Comparison of ENCODE assay signal across 29 mouse cellular contexts in genomic region chr1:122509580-122509979, GRCm38 (mm10).
A peak's percentile ranks its signal among the peaks of the same experiment; 100 is the strongest.
DNase-seq lines count a peak whose midpoint lies in the region; ATAC-seq and TF ChIP-seq lines count a peak whose summit lies in the region.
"Had no signal": no experiment of that assay in that cellular context is flagged by ENCODE, and none has a peak within 500 bp of the region (broad histone marks: within the 10 kb centered on the region; RNA-seq: fewer than 3 reads in every experiment).

No protein-coding gene starts in this region.

- no peak for TF ChIP-seq CTCF in intestine, postnatal 0 days (IDR thresholded peaks at IDR 0.05; ENCODE audit: low read depth)
- no peak for TF ChIP-seq CTCF in kidney, postnatal 0 days (IDR thresholded peaks at IDR 0.05; ENCODE audit: low read depth)

- H3K36me3 ChIP-seq in intestine, embryonic 15.5 days, result no peaks in the 10 kb centered on the region
- H3K36me3 ChIP-seq in intestine, postnatal 0 days (ENCODE audit: control insufficient read depth, insufficient read depth), result no peaks in the 10 kb centered on the region
- H3K36me3 ChIP-seq in kidney, postnatal 0 days (ENCODE audit: insufficient read depth, low read length), result no peaks in the 10 kb centered on the region
- H3K36me3 ChIP-seq in lung, embryonic 15.5 days, result no peaks in the 10 kb centered on the region
- no peaks in the 10 kb centered on the region for H3K36me3 ChIP-seq in intestine, embryonic 16.5 days (ENCODE audit: control insufficient read depth, insufficient read depth, low read length)
- H3K36me3 ChIP-seq: embryonic facial prominence, embryonic 13.5 days; embryonic facial prominence, embryonic 15.5 days; forebrain, embryonic 10.5 days; forebrain, embryonic 12.5 days; G1E had no signal

- peak; percentile 25 for DNase-seq in kidney, postnatal 0 days (ENCODE audit: low spot score)
- no peak for DNase-seq in kidney, postnatal 14 days
- no peak for DNase-seq in lung, postnatal 4 days
- DNase-seq: adrenal gland, adult 8-10 months; adrenal gland, postnatal 14 days; adrenal gland, postnatal 36 days; B cell, adult 2 months; cerebellum, adult 11 months; cerebellum, adult 18-20 months; cerebellum, adult 8-10 months; cerebellum, adult 9-11 months; cerebellum, postnatal 14 days; cerebellum, postnatal 36 days; embryo, embryonic 11 days had no signal

- no peak overlapping the region for H3K4me3 ChIP-seq in intestine, embryonic 15.5 days (replicated peaks)
- H3K4me3 ChIP-seq in intestine, postnatal 0 days (ENCODE audit: low read depth, low read length), result no peak overlapping the region
- H3K4me3 ChIP-seq in kidney, postnatal 0 days (replicated peaks; ENCODE audit: low read depth, low read length), result no peak overlapping the region
- no peak overlapping the region for H3K4me3 ChIP-seq in lung, embryonic 15.5 days
- no peak overlapping the region for H3K4me3 ChIP-seq in intestine, embryonic 16.5 days (ENCODE audit: low read length)
- H3K4me3 ChIP-seq: embryonic facial prominence, embryonic 13.5 days; embryonic facial prominence, embryonic 15.5 days; erythroblast, embryonic 14.5 days; forebrain, embryonic 10.5 days; forebrain, embryonic 12.5 days had no signal

- no peak overlapping the region for H3K4me2 ChIP-seq in intestine, embryonic 15.5 days (replicated peaks)
- H3K4me2 ChIP-seq in intestine, postnatal 0 days (replicated peaks; ENCODE audit: low read depth), result no peak overlapping the region
- no peak overlapping the region for H3K4me2 ChIP-seq in kidney, postnatal 0 days (ENCODE audit: low read length)
- no peak overlapping the region for H3K4me2 ChIP-seq in lung, embryonic 15.5 days
- no peak overlapping the region for H3K4me2 ChIP-seq in intestine, embryonic 16.5 days (ENCODE audit: low read depth, low read length)
- H3K4me2 ChIP-seq: embryonic facial prominence, embryonic 13.5 days; embryonic facial prominence, embryonic 15.5 days; forebrain, embryonic 12.5 days had no signal

- peak; percentile 31 for ATAC-seq in intestine, embryonic 15.5 days
- ATAC-seq in intestine, postnatal 0 days, result no peak
- no peak for ATAC-seq in kidney, postnatal 0 days (replicated peaks; ENCODE audit: low FRiP score, low read depth)
- ATAC-seq in lung, embryonic 15.5 days (ENCODE audit: borderline replicate concordance, extremely low read depth, low FRiP score, low TSS enrichment), result peak; percentile 19; the same call in 1 of the 2 replicates
- peak; percentile 62 for ATAC-seq in intestine, embryonic 16.5 days
- ATAC-seq: activated CD4-positive, CD25-positive, alpha-beta regulatory T cell, adult 4 months; CD4-positive, CD25-positive, alpha-beta regulatory T cell, adult 4 months; forebrain, embryonic 14.5 days; Patski had no signal

- H3K9me3 ChIP-seq in intestine, embryonic 15.5 days, result no peaks in the 10 kb centered on the region
- no peaks in the 10 kb centered on the region for H3K9me3 ChIP-seq in intestine, postnatal 0 days (ENCODE audit: control insufficient read depth)
- H3K9me3 ChIP-seq in kidney, postnatal 0 days (replicated peaks; ENCODE audit: low read length), result no peaks in the 10 kb centered on the region; the same call in 1 of the 2 replicates
- H3K9me3 ChIP-seq in lung, embryonic 15.5 days, result no peaks in the 10 kb centered on the region
- no peaks in the 10 kb centered on the region; the same call in 1 of the 2 replicates for H3K9me3 ChIP-seq in intestine, embryonic 16.5 days (ENCODE audit: control insufficient read depth, low read length)
- H3K9me3 ChIP-seq: embryonic facial prominence, embryonic 13.5 days; embryonic facial prominence, embryonic 15.5 days; forebrain, embryonic 10.5 days; forebrain, embryonic 12.5 days had no signal

- H3K9ac ChIP-seq in intestine, embryonic 15.5 days, result no peak overlapping the region
- H3K9ac ChIP-seq in intestine, postnatal 0 days (ENCODE audit: low read depth, low read length), result no peak overlapping the region
- H3K9ac ChIP-seq in kidney, postnatal 0 days (ENCODE audit: low read depth, low read length), result no peak overlapping the region
- H3K9ac ChIP-seq in lung, embryonic 15.5 days, result no peak overlapping the region
- H3K9ac ChIP-seq in intestine, embryonic 16.5 days (ENCODE audit: low read depth, low read length), result no peak overlapping the region
- H3K9ac ChIP-seq: embryonic facial prominence, embryonic 13.5 days; embryonic facial prominence, embryonic 15.5 days; forebrain, embryonic 12.5 days had no signal

- H3K27me3 ChIP-seq in intestine, embryonic 15.5 days (replicated peaks), result no peaks in the 10 kb centered on the region
- H3K27me3 ChIP-seq in intestine, postnatal 0 days (replicated peaks; ENCODE audit: control insufficient read depth, insufficient read depth, low read length), result no peaks in the 10 kb centered on the region
- no peaks in the 10 kb centered on the region for H3K27me3 ChIP-seq in kidney, postnatal 0 days (ENCODE audit: insufficient read depth, low read length)
- H3K27me3 ChIP-seq in lung, embryonic 15.5 days, result no peaks in the 10 kb centered on the region
- no peaks in the 10 kb centered on the region for H3K27me3 ChIP-seq in intestine, embryonic 16.5 days (replicated peaks; ENCODE audit: control insufficient read depth, insufficient read depth, low read length)
- H3K27me3 ChIP-seq: CH12.LX; embryonic facial prominence, embryonic 13.5 days; embryonic facial prominence, embryonic 15.5 days; forebrain, embryonic 12.5 days; Patski had no signal

- no peak overlapping the region for H3K27ac ChIP-seq in intestine, embryonic 15.5 days
- H3K27ac ChIP-seq in intestine, postnatal 0 days (ENCODE audit: low read depth, low read length), result no peak overlapping the region
- no peak overlapping the region for H3K27ac ChIP-seq in kidney, postnatal 0 days
- H3K27ac ChIP-seq in lung, embryonic 15.5 days, result no peak overlapping the region
- no peak overlapping the region for H3K27ac ChIP-seq in intestine, embryonic 16.5 days (ENCODE audit: low read length)
- H3K27ac ChIP-seq: embryonic facial prominence, embryonic 13.5 days; embryonic facial prominence, embryonic 15.5 days; forebrain, embryonic 10.5 days; forebrain, embryonic 12.5 days had no signal

- H3K4me1 ChIP-seq in intestine, embryonic 15.5 days (replicated peaks), result no peaks in the 10 kb centered on the region
- H3K4me1 ChIP-seq in intestine, postnatal 0 days (replicated peaks; ENCODE audit: control insufficient read depth, insufficient read depth, low read length), result no peaks in the 10 kb centered on the region
- no peaks in the 10 kb centered on the region for H3K4me1 ChIP-seq in kidney, postnatal 0 days (replicated peaks; ENCODE audit: insufficient read depth, low read length)
- H3K4me1 ChIP-seq in lung, embryonic 15.5 days, result no peaks in the 10 kb centered on the region
- H3K4me1 ChIP-seq in intestine, embryonic 16.5 days (ENCODE audit: control insufficient read depth, insufficient read depth, low read length), result no peaks in the 10 kb centered on the region
- H3K4me1 ChIP-seq: embryonic facial prominence, embryonic 13.5 days; embryonic facial prominence, embryonic 15.5 days; forebrain, embryonic 10.5 days; forebrain, embryonic 12.5 days had no signal

- 64% methylated on average over 2 of the region's 2 CpGs for WGBS in intestine, embryonic 15.5 days
- WGBS in intestine, postnatal 0 days, result 64% methylated on average over 2 of the region's 2 CpGs
- 49% methylated on average over 2 of the region's 2 CpGs for WGBS in kidney, postnatal 0 days
- WGBS in lung, embryonic 15.5 days, result 34% methylated on average over 2 of the region's 2 CpGs
- WGBS in intestine, embryonic 16.5 days, result 58% methylated on average over 2 of the region's 2 CpGs

Comparison
In these comparisons a context has a peak if more than half of its experiments do, and no peak if none do; other contexts are left out.
1. ATAC-seq: peak in intestine, embryonic 15.5 days (single experiment), lung, embryonic 15.5 days (single experiment) and intestine, embryonic 16.5 days (single experiment); none in intestine, postnatal 0 days (single experiment) and kidney, postnatal 0 days (single experiment).